Mouse (Mus musculus): ENCODE measurements around the gene Hdac8. TPM values are rescaled to one million over a fixed set of nuclear protein-coding genes. Genes with fewer than 3 reads are reported as not detected.

Hdac8 gene
- polyA plus RNA-seq, 1 experiment from 2014 or later = 2.5 TPM

GRCm38 (mm10) chrX:102251937-102252860 is 253.0 kb downstream of the Hdac8 start, which contains the start of gene Cited1:
Gene Cited1, minus strand, starts transcription at chrX:102252181.
- Histone ChIP-seq H3K36me3 (no peaks in the 10 kb centered on the region), H3K4me3 (replicated peaks) (peak within 1 kb of the TSS; percentile 54), H3K4me2 (peak within 1 kb of the TSS; percentile 64), H3K9ac (peak within 1 kb of the TSS; percentile 59), H3K27ac (no peak within 1 kb of the TSS), H3K4me1 (replicated peaks) (no peaks in the 10 kb centered on the region), H3K27me3 (peaks cover 76% of the 10 kb centered on the region), H3K9me3 (replicated peaks) (no peaks in the 10 kb centered on the region; the same call in 1 of the 2 replicates)
- DNase-seq (peak; percentile 25), ATAC-seq (ENCODE audit: low read depth) (peak; percentile 78)
- 16% methylated on average over 44 of the region's 44 CpGs for WGBS (ENCODE audit: insufficient replicate concordance)

- ATAC-seq (ENCODE audit: low read depth) = peak; percentile 38
- peak overlapping the region; percentile 59 for H3K9ac ChIP-seq
These were observed 253.8 kb downstream of the Hdac8 start for GRCm38 (mm10) chrX:102251221-102251936.

GRCm38 (mm10) chrX:102250891-102251170 is 254.3 kb downstream of the Hdac8 start:
- Histone ChIP-seq H3K4me1 (replicated peaks) (no peaks in the 10 kb centered on the region), H3K36me3 (no peaks in the 10 kb centered on the region), H3K4me2 (peak overlapping the region; percentile 64), H3K27me3 (peaks cover 86% of the 10 kb centered on the region), H3K9ac (peak overlapping the region; percentile 59; the same call in 1 of the 2 replicates), H3K27ac (no peak overlapping the region), H3K4me3 (replicated peaks) (peak overlapping the region; percentile 54), H3K9me3 (replicated peaks) (no peaks in the 10 kb centered on the region; the same call in 1 of the 2 replicates)
- ATAC-seq (ENCODE audit: low read depth) = no peak
- DNase-seq = no peak
- WGBS (ENCODE audit: insufficient replicate concordance) = 7% methylated on average over 24 of the region's 24 CpGs

More at GRCm38 (mm10) chrX:102251221-102251936, 253.8 kb downstream of the Hdac8 start:
- DNase-seq = no peak
- peak overlapping the region; percentile 54 for H3K4me3 ChIP-seq (replicated peaks)
- no peak overlapping the region for H3K27ac ChIP-seq
- 12% methylated on average over 58 of the region's 80 CpGs for WGBS (ENCODE audit: insufficient replicate concordance)
- peaks cover 82% of the 10 kb centered on the region for H3K27me3 ChIP-seq
- no peaks in the 10 kb centered on the region for H3K4me1 ChIP-seq (replicated peaks)
- H3K4me2 ChIP-seq = peak overlapping the region; percentile 64
- H3K9me3 ChIP-seq (replicated peaks) = no peaks in the 10 kb centered on the region; the same call in 1 of the 2 replicates
- no peaks in the 10 kb centered on the region for H3K36me3 ChIP-seq

GRCm38 (mm10) chrX:102250150-102250890 is 254.8 kb downstream of the Hdac8 start:
- H3K4me2 ChIP-seq = peak overlapping the region; percentile 64
- 8% methylated on average over 66 of the region's 68 CpGs for WGBS (ENCODE audit: insufficient replicate concordance)
- no peaks in the 10 kb centered on the region; the same call in 1 of the 2 replicates for H3K9me3 ChIP-seq (replicated peaks)
- no peaks in the 10 kb centered on the region for H3K4me1 ChIP-seq (replicated peaks)
- ATAC-seq (ENCODE audit: low read depth) (no peak), DNase-seq (no peak)
- peak overlapping the region; percentile 54 for H3K4me3 ChIP-seq (replicated peaks)
- H3K9ac ChIP-seq = no peak overlapping the region
- H3K27ac ChIP-seq = no peak overlapping the region
- H3K27me3 ChIP-seq = peaks cover 84% of the 10 kb centered on the region
- no peaks in the 10 kb centered on the region for H3K36me3 ChIP-seq

GRCm38 (mm10) chrX:102244334-102244733 is 260.8 kb downstream of the Hdac8 start:
- Histone ChIP-seq H3K27me3 (peaks cover 43% of the 10 kb centered on the region), H3K4me3 (replicated peaks) (no peak overlapping the region), H3K9me3 (replicated peaks) (no peaks in the 10 kb centered on the region), H3K4me2 (no peak overlapping the region), H3K4me1 (replicated peaks) (no peaks in the 10 kb centered on the region), H3K9ac (no peak overlapping the region), H3K36me3 (no peaks in the 10 kb centered on the region), H3K27ac (no peak overlapping the region)
- DNase-seq = no peak
- ATAC-seq (ENCODE audit: low read depth) = no peak
- 44% methylated on average over 2 of the region's 2 CpGs for WGBS (ENCODE audit: insufficient replicate concordance)

Small RNA genes within 50 kb of the gene (microRNA-seq; reads per million reads assigned to microRNA genes)
- gene Gm26318 = not detected

Other genes with a start within 250 kb of the Hdac8 start
- 1.0 and 1.1 TPM in 2 replicates for gene Phka1, start 138.9 kb upstream of the Hdac8 start, polyA plus RNA-seq (2015; fragmentation: Nextera tagmentation; extraction: Ambion mirVana)
- gene Gm3880, start 181.6 kb upstream of the Hdac8 start, polyA plus RNA-seq (2015; fragmentation: Nextera tagmentation; extraction: Ambion mirVana) = not detected in 2 replicates
- not detected in 2 replicates for gene Gm9112, start 202.3 kb upstream of the Hdac8 start, polyA plus RNA-seq (2015; fragmentation: Nextera tagmentation; extraction: Ambion mirVana)
- gene Dmrtc1b, start 202.5 kb upstream of the Hdac8 start, polyA plus RNA-seq (2015; fragmentation: Nextera tagmentation; extraction: Ambion mirVana) = not detected in 2 replicates

Data from liver, embryonic 13.5 days (tissue).